In the genomic region with DNA sequence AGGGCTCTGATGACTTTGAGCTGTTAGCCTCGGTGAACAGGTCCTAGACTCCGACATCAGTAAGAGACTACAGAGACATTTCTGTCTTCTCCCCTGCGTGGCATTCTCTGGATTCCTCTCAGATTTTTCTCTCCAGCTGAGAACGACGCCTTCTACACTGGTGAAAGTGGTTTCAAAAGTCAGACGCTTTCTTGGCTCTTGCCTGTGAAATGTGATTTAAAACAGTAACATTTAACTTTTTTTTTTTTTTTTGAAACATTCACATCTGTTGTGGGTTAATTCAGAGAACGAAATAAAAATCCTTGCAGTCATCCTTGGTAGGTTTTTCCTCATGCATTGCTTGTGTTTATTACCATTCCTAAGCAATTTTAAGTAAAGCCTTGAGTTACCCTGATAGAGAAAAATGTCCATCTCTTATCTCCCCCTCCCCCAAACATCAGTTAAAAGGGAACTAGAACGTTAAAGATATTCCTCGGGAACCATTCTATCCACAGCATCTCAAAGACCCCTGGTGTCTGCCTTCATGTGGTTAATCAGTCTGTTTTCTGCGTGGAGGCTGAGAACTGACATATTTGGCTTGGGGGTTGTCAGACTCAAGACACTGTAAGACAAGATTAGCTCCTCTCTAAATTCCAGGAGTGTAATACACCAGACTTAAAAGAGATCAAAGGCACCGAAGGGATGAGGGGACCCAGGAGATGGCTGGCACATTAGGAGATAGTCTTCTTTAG, we compare ENCODE assay signal across 8 mouse cellular contexts. TPM values are rescaled to one million over a fixed set of nuclear protein-coding genes. Genes with fewer than 3 reads are reported as not detected.
A peak's percentile ranks its signal among the peaks of the same experiment; 100 is the strongest.
DNase-seq lines count a peak whose midpoint lies in the region; ATAC-seq and TF ChIP-seq lines count a peak whose summit lies in the region.

No protein-coding gene starts in this region.

- H3K4me1 ChIP-seq in thymus, adult 2 months (replicated peaks; ENCODE audit: control insufficient read depth, insufficient read depth, low read length), result peaks cover 49% of the 10 kb centered on the region
- peaks cover 62% of the 10 kb centered on the region for H3K4me1 ChIP-seq in liver, embryonic 13.5 days (replicated peaks)

- peak overlapping the region; percentile 13 for H3K4me3 ChIP-seq in thymus, adult 2 months (ENCODE audit: control insufficient read depth, insufficient read depth, low read length)
- peak overlapping the region; percentile 35 for H3K4me3 ChIP-seq in liver, embryonic 13.5 days (replicated peaks)

- peak; percentile 30 for DNase-seq in cerebellum, adult 9-11 months
- no peak for DNase-seq in cerebellum, postnatal 14 days
- DNase-seq in thymus, adult 2 months, result no peak
- DNase-seq in thymus, postnatal 25 days, result no peak
- DNase-seq in liver, embryonic 13.5 days, result no peak
- no peak for DNase-seq in thymus, postnatal 36 days
- no peak for DNase-seq in right cerebral cortex, postnatal 36 days (ENCODE audit: low spot score in 2 of 2)

- no peaks in the 10 kb centered on the region for H3K36me3 ChIP-seq in thymus, adult 2 months (ENCODE audit: control insufficient read depth, insufficient read depth, low read length)
- no peaks in the 10 kb centered on the region for H3K36me3 ChIP-seq in liver, embryonic 13.5 days

- TF ChIP-seq CTCF in thymus, adult 2 months (IDR thresholded peaks at IDR 0.05; ENCODE audit: borderline replicate concordance, control insufficient read depth, extremely low read depth, insufficient read depth, low read length, poor library complexity), result no peak

- H3K27ac ChIP-seq in thymus, adult 2 months (ENCODE audit: control insufficient read depth, insufficient read depth, low read length), result peak overlapping the region; percentile 95
- H3K27ac ChIP-seq in liver, embryonic 13.5 days, result peak overlapping the region; percentile 14; the same call in 1 of the 2 replicates

- no peak for ATAC-seq in liver, embryonic 13.5 days (ENCODE audit: low read depth)
- ATAC-seq in megakaryocyte progenitor cell, adult 5-6 weeks (replicated peaks; ENCODE audit: poor library complexity), result no peak

- peak overlapping the region; percentile 43 for H3K9ac ChIP-seq in liver, embryonic 13.5 days

- H3K9me3 ChIP-seq in liver, embryonic 13.5 days (replicated peaks), result no peaks in the 10 kb centered on the region

- no peak for TF ChIP-seq POLR2A in thymus, adult 2 months (IDR thresholded peaks at IDR 0.05; ENCODE audit: control insufficient read depth, extremely low read depth, insufficient read depth, low read length, poor library complexity)

- 7% methylated on average over 11 of the region's 11 CpGs for WGBS in thymus, adult 2 months
- WGBS in liver, embryonic 13.5 days (ENCODE audit: insufficient replicate concordance), result 10% methylated on average over 11 of the region's 11 CpGs

- no peaks in the 10 kb centered on the region for H3K27me3 ChIP-seq in thymus, adult 2 months (ENCODE audit: control insufficient read depth, insufficient read depth, low read length)
- H3K27me3 ChIP-seq in liver, embryonic 13.5 days, result no peaks in the 10 kb centered on the region

- peak overlapping the region; percentile 60 for H3K4me2 ChIP-seq in liver, embryonic 13.5 days

RNA-seq across cellular contexts. Expression of a gene that starts 57.6 kb away (rescaled TPM):
- 69.0 and 73.0 TPM in 2 replicates for polyA plus RNA-seq in thymus, adult 2 months (2012; rRNA removed)
- polyA plus RNA-seq in liver, embryonic 13.5 days (2015; fragmentation: Nextera tagmentation; extraction: Ambion mirVana), result 1.3 TPM in 2 replicates
- total RNA-seq in megakaryocyte progenitor cell, adult 5-6 weeks (2015), result 10.8 and 12.3 TPM in 2 replicates
- 9.6 and 11.7 TPM in 2 replicates for total RNA-seq in megakaryocyte progenitor cell, adult 5-6 weeks (2017)

Comparison
In these comparisons a context has a peak if more than half of its experiments do, and no peak if none do; other contexts are left out.
1. RNA of a gene that starts 57.6 kb away (polyA plus RNA-seq): 69.0 to 73.0 TPM in thymus, adult 2 months; 1.3 TPM in liver, embryonic 13.5 days; every median in the first group is over 10 times any median in the second.